Mouse (Mus musculus) ES-CJ7 (cell line): ENCODE results near the gene Cdkal1.

Source experiments
- DNase-seq: peaks from one replicate; pipeline ENCODE4 v3.0.0; 2011; ENCODE audit warnings: low read depth, low spot score

Gene Cdkal1

GRCm38 (mm10) chr13:29581762-29582700 lies 273.4 kb downstream of the Cdkal1 start:
- DNase-seq, result no peak

GRCm38 (mm10) chr13:29580780-29581179 lies 274.7 kb downstream of the Cdkal1 start:
- DNase-seq, result no peak

- no peak for DNase-seq
Measured at GRCm38 (mm10) chr13:29580009-29580408, 275.5 kb downstream of the Cdkal1 start.

GRCm38 (mm10) chr13:29578621-29579020 lies 276.9 kb downstream of the Cdkal1 start:
- DNase-seq, result no peak

- no peak for DNase-seq
Measured at GRCm38 (mm10) chr13:29574784-29575183, 280.7 kb downstream of the Cdkal1 start.

GRCm38 (mm10) chr13:29572477-29572876 lies 283.0 kb downstream of the Cdkal1 start:
- no peak for DNase-seq

GRCm38 (mm10) chr13:29565710-29566109 lies 289.8 kb downstream of the Cdkal1 start:
- no peak for DNase-seq

GRCm38 (mm10) chr13:29559188-29559587 lies 296.3 kb downstream of the Cdkal1 start:
- DNase-seq, result no peak

GRCm38 (mm10) chr13:29555160-29555785 lies 300.2 kb downstream of the Cdkal1 start:
- DNase-seq, result no peak

- no peak for DNase-seq
Measured at GRCm38 (mm10) chr13:29553792-29554191, 301.7 kb downstream of the Cdkal1 start.

- no peak for DNase-seq
Measured at GRCm38 (mm10) chr13:29552322-29552870, 303.1 kb downstream of the Cdkal1 start.

- no peak for DNase-seq
Measured at GRCm38 (mm10) chr13:29550886-29551285, 304.6 kb downstream of the Cdkal1 start.

GRCm38 (mm10) chr13:29550203-29550602 lies 305.3 kb downstream of the Cdkal1 start:
- DNase-seq, result no peak

- no peak for DNase-seq
Measured at GRCm38 (mm10) chr13:29549761-29550160, 305.7 kb downstream of the Cdkal1 start.

- no peak for DNase-seq
Measured at GRCm38 (mm10) chr13:29537906-29538305, 317.6 kb downstream of the Cdkal1 start.

GRCm38 (mm10) chr13:29533586-29533985 lies 321.9 kb downstream of the Cdkal1 start:
- no peak for DNase-seq

GRCm38 (mm10) chr13:29528344-29528743 lies 327.1 kb downstream of the Cdkal1 start:
- no peak for DNase-seq

- no peak for DNase-seq
Measured at GRCm38 (mm10) chr13:29521321-29521720, 334.2 kb downstream of the Cdkal1 start.

- DNase-seq, result no peak
Measured at GRCm38 (mm10) chr13:29514071-29514470, 341.4 kb downstream of the Cdkal1 start.

- DNase-seq, result no peak
Measured at GRCm38 (mm10) chr13:29504861-29505568, 350.5 kb downstream of the Cdkal1 start.

- no peak for DNase-seq
Measured at GRCm38 (mm10) chr13:29503147-29504044, 352.1 kb downstream of the Cdkal1 start.
